Mouse (Mus musculus) lung, postnatal 0 days (tissue): ENCODE data around the gene Slc10a1. TPM values are rescaled to one million over a fixed set of nuclear protein-coding genes. Genes with fewer than 3 reads are reported as not detected.
"Not testable (repeated sequence)": the region's sequence is repeated elsewhere in the genome, so short reads cannot be mapped to it uniquely, and the experiment has no call there.

Source experiments
- ATAC-seq: fragments of 200-750 bp; cut with Nextera tagmentation; 2 replicates; pipeline ENCODE4 v1.8.0; 2017; ENCODE audit warnings: moderate library complexity
- DNase-seq: peaks from one replicate; pipeline ENCODE4 v3.0.0-alpha.2; 2016; ENCODE audit warnings: low spot score
- H3K27ac ChIP-seq: fragments of 300-500 bp; sonication (generic); 2 replicates; pipeline ENCODE4 v1.5.1; 2014; ENCODE audit warnings: antibody characterized with exemption, mild to moderate bottlenecking, low read length, mixed read lengths
- H3K27me3 ChIP-seq: fragments of 300-500 bp; sonication (generic); replicated peaks from 2 replicates; pipeline ENCODE4 v1.6.1; 2014; ENCODE audit warnings: low read length, mixed read lengths; ENCODE audit not compliant: insufficient read depth
- H3K36me3 ChIP-seq: fragments of 300-500 bp; sonication (generic); 2 replicates; pipeline ENCODE4 v1.6.1; 2014; ENCODE audit warnings: low read length, mixed read lengths; ENCODE audit not compliant: insufficient read depth
- H3K4me1 ChIP-seq: fragments of 300-500 bp; sonication (generic); 2 replicates; pipeline ENCODE4 v1.6.1; 2014; ENCODE audit warnings: antibody characterized with exemption, low read depth, low read length, mixed read lengths; ENCODE audit not compliant: insufficient read depth
- H3K4me2 ChIP-seq: fragments of 300-500 bp; sonication (generic); replicated peaks from 2 replicates; pipeline ENCODE4 v1.6.1; 2014; ENCODE audit warnings: low read depth, mild to moderate bottlenecking, low read length, moderate library complexity, mixed read lengths
- H3K4me3 ChIP-seq: fragments of 300-500 bp; sonication (generic); 2 replicates; pipeline ENCODE4 v1.5.1; 2014; ENCODE audit warnings: low read depth, low read length
- H3K9ac ChIP-seq: fragments of 300-500 bp; sonication (generic); replicated peaks from 2 replicates; pipeline ENCODE4 v1.6.1; 2014; ENCODE audit warnings: low read depth, mild to moderate bottlenecking
- H3K9me3 ChIP-seq: fragments of 300-500 bp; sonication (generic); 2 replicates; pipeline ENCODE4 v1.6.1; 2016; ENCODE audit warnings: low read length, mixed read lengths
- CTCF ChIP-seq: IDR thresholded peaks from 2 replicates; pipeline ENCODE4 v1.5.1; 2016; ENCODE audit warnings: antibody characterized with exemption, mild to moderate bottlenecking
- EP300 ChIP-seq: IDR thresholded peaks from 2 replicates; pipeline ENCODE4 v1.6.1; 2016; ENCODE audit warnings: antibody characterized with exemption, mild to moderate bottlenecking, control low read depth
- WGBS: fragments of 180-500 bp; shearing (Covaris S2); extraction: QIAGEN DNeasy Blood & Tissue Kit; methylation state at CpG from one replicate; pipeline ENCODE4 v1.1.7; 2014; 5-methylcytosine and 5-hydroxymethylcytosine counted together
- polyA plus RNA-seq: library from polyadenylated mRNA; unstranded; fragments of >200 nt; fragmentation: Nextera tagmentation; extraction: Ambion mirVana; gene quantifications from 2 replicates; pipeline ENCODE4 v1.2.1, GENCODE M21; 2015

The Slc10a1 gene
- polyA plus RNA-seq, 1 experiment from 2014 or later, result 0.47 TPM

GRCm38 (mm10) chr12:80945334-80945995 is 23.0 kb downstream of the Slc10a1 start, which contains the start of gene Srsf5:
TSS of gene Srsf5 (plus strand) at chr12:80945504.
- under 1% methylated on average over 42 of the region's 57 CpGs for WGBS
- Histone ChIP-seq H3K4me3 (peak within 1 kb of the TSS; percentile 100), H3K4me2 (peak within 1 kb of the TSS; percentile 68), H3K4me1 (no peaks in the 10 kb centered on the region), H3K9me3 (no peaks in the 10 kb centered on the region), H3K27ac (peak within 1 kb of the TSS; percentile 100), H3K9ac (peak within 1 kb of the TSS; percentile 100), H3K36me3 (peaks cover 21% of the 10 kb centered on the region), H3K27me3 (no peaks in the 10 kb centered on the region)
- TF ChIP-seq EP300 (peak; percentile 79), CTCF (peak; percentile 67)
- DNase-seq, result peak; percentile 97
- peak; percentile 89 for ATAC-seq

DNA sequence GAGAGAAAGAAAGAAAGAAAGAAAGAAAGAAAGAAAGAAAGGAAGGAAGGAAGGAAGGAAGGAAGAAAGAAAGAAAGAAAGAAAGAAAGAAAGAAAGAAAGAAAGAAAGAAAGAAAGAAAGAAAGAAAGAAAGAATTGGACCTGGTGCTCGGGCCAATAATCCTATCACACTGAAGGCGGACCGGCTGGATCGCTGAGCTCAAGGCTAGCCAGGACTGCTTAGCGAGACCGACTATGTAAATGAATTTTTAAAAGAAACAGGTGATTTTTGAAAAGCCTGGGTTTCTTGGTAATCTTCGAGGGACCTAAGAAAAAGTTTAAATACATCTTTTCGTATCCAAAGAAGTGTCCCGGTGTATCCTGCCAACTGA is 23.6 kb downstream of the Slc10a1 start:
- not testable (repeated sequence) for H3K27me3 ChIP-seq, H3K9me3 ChIP-seq, H3K4me1 ChIP-seq, DNase-seq
- WGBS, result 3% methylated on average over 9 of the region's 9 CpGs
- Histone ChIP-seq H3K27ac (peak overlapping the region; percentile 100), H3K4me3 (peak overlapping the region; percentile 100), H3K9ac (peak overlapping the region; percentile 100), H3K4me2 (peak overlapping the region; percentile 46), H3K36me3 (peaks cover 21% of the 10 kb centered on the region)
- peak; percentile 30 for ATAC-seq

- Histone ChIP-seq H3K27me3 (no peaks in the 10 kb centered on the region), H3K36me3 (peaks cover 17% of the 10 kb centered on the region), H3K9ac (no peak overlapping the region), H3K9me3 (no peaks in the 10 kb centered on the region), H3K27ac (no peak overlapping the region), H3K4me1 (no peaks in the 10 kb centered on the region), H3K4me2 (no peak overlapping the region), H3K4me3 (no peak overlapping the region)
- ATAC-seq (no peak), DNase-seq (no peak)
- WGBS, result 91% methylated on average over 4 of the region's 4 CpGs
- TF ChIP-seq CTCF, result no peak
- no peak for TF ChIP-seq EP300
Observed at GRCm38 (mm10) chr12:80944204-80944603, 24.3 kb downstream of the Slc10a1 start.

GRCm38 (mm10) chr12:80943395-80943794 is 25.1 kb downstream of the Slc10a1 start:
- no peaks in the 10 kb centered on the region for H3K9me3 ChIP-seq
- DNase-seq, result no peak
- H3K4me3 ChIP-seq, result no peak overlapping the region
- H3K36me3 ChIP-seq, result peaks cover 12% of the 10 kb centered on the region
- H3K4me1 ChIP-seq, result peaks cover 6% of the 10 kb centered on the region; the same call in 1 of the 2 replicates
- TF ChIP-seq CTCF (no peak), EP300 (no peak)
- no peak overlapping the region for H3K9ac ChIP-seq
- no peak overlapping the region for H3K27ac ChIP-seq
- H3K27me3 ChIP-seq, result no peaks in the 10 kb centered on the region
- WGBS, result 47% methylated on average over 3 of the region's 3 CpGs
- no peak for ATAC-seq
- no peak overlapping the region for H3K4me2 ChIP-seq

DNA sequence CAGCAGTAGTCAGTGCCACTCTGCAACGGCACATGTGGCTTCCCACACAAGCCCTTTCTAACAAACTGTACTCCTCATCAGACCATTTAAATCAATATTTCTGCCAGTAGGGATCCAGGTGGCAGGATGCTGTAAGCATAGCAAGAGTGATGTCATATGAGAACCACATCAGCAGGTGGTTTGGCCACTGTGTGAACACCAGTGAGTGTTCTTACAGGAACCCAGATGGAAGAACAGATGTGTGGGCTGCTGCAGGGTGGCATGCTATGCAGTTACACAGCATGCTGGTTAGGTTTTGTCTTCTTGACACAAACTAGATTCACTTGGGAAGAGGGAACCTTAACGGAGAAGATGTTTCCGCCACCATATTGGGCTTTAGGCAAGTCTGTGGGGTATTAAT is 26.6 kb downstream of the Slc10a1 start:
- DNase-seq, result no peak
- no peak for ATAC-seq
- WGBS, result 94% methylated on average over 3 of the region's 3 CpGs
- Histone ChIP-seq H3K27me3 (no peaks in the 10 kb centered on the region), H3K9me3 (no peaks in the 10 kb centered on the region), H3K4me3 (no peak overlapping the region), H3K27ac (no peak overlapping the region), H3K4me1 (peaks cover 6% of the 10 kb centered on the region; the same call in 1 of the 2 replicates), H3K36me3 (peaks cover under 1% of the 10 kb centered on the region; the same call in 1 of the 2 replicates), H3K4me2 (no peak overlapping the region), H3K9ac (no peak overlapping the region)
- TF ChIP-seq CTCF (no peak), EP300 (no peak)

DNA sequence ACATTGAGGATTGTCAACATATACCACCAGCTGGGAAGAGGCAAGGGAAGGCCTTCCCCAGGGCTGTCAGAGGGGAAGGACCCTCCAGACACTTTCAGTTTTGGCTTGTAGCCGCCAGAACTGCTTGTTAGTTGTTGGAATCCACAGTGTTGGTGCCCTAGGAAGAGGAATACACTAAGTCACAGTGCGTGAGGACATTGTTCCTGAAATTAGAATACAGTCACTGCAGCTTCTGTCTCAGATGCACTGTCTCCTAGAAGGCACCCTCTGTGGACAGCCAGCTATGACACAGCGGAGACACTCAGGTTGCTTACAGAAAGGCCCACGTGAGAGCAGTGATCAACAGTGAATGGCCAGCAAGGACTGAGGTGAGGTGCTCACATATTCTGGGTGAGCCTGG is 29.3 kb downstream of the Slc10a1 start:
- Histone ChIP-seq H3K4me3 (no peak overlapping the region), H3K27me3 (no peaks in the 10 kb centered on the region), H3K4me1 (peaks cover 6% of the 10 kb centered on the region; the same call in 1 of the 2 replicates), H3K36me3 (no peaks in the 10 kb centered on the region), H3K4me2 (0 out of 2 replicates have a peak overlapping the region, but pooled peaks have one; percentile 8), H3K27ac (peak overlapping the region; percentile 66), H3K9me3 (no peaks in the 10 kb centered on the region), H3K9ac (no peak overlapping the region)
- ATAC-seq, result no peak
- 65% methylated on average over 4 of the region's 4 CpGs for WGBS
- DNase-seq, result no peak
- TF ChIP-seq CTCF (no peak), EP300 (no peak)
